Mouse (Mus musculus): ENCODE measurements at regions not wholly inside any gene's neighbourhood (a gene's known extent, or its start where the extent isn't known, plus 50 kb on each side); places are given as distances from the start of the nearest gene placed in this dataset.

DNA sequence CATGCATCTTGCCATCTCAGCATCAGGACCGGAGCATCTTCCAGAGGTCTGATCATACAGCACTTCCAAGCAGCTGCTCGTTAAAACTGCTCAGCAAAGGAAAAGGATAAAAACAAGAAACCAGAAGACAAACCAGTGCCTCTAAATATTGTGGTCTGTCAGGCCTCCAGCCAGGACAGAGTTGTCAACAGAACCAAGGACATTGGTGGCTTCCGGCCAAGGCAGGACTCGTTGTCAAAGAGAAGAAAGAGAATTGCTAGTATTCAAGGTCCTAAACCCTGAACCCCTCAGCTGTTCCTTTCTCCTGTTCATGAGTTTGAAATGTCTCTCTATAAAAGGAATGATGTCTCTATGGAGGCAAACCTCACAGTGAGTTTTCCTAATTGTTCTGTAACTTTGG lies 155.0 kb downstream of the Sp3 start:
- no peak for ATAC-seq (ENCODE audit: low TSS enrichment)

DNA sequence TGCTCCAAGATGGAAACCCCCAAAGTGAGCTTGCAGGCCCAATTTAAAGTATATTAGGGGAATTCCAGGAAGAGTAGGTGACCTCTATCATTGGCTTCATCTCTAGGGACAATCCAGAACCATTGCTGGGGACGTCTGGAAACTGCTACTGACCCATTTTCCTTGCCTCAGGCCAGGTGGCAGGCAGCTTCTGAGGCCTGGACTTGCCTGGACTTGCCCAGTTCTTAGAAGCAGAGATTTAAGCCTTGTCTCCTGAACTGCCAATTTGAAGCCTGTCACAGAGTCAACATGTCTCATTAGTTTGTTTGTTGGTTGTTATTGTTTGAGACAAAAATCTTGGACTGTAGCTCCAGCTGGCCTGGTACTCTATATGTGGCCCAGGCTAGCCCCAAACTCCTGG lies 151.1 kb downstream of the Sp3 start:
- ATAC-seq (ENCODE audit: low TSS enrichment) = no peak

DNA sequence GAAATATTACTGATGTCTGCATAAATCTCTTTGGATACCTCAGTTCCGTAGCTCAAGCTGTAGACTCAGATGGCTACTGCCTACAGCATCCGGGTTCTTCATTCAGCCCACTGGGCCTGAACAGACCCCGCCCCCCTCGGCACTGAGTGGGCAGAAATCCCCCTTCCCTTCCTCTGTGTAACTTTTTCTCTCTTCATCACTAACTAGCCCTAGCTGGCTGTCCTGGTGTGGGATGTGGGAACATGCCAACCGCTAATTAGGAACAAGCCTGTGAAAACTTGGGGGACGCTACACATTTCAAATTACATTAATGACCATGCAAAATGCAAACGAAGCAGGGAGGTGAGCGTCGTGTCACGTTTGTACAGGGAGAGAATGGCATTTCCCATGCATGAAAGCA lies 147.5 kb downstream of the Sp3 start:
- no peak for ATAC-seq (ENCODE audit: low TSS enrichment)

DNA sequence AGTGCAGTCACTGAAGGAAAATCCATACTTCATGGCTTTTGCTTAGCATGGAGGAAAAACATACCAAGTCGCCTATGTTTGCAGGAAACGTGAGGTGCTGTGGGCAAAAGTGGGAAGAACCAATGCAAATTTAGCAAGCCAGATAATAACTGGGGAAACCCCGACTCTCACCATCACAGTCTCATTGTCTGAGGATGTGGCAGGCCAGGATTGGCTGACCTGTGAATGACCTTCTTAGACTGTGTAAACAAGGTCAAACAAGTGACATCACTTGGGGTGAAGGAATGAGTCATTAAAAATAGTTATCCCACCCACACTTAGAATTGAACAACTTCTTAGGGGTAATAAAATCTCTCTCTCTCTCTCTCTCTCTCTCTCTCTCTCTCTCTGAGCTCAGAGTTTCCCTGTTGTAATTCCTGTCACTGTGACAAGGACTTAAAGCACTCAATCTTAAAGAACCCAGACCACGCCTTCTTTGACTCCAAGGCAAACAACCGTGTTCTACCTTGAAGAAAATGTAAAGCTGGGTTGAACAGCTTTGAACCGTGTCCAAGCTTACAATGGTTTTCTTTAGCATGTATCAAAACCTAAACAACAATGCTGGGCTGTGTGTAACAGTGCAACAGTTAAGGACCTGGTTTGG lies 142.0 kb downstream of the Sp3 start:
- ATAC-seq (ENCODE audit: low TSS enrichment) = no peak

DNA sequence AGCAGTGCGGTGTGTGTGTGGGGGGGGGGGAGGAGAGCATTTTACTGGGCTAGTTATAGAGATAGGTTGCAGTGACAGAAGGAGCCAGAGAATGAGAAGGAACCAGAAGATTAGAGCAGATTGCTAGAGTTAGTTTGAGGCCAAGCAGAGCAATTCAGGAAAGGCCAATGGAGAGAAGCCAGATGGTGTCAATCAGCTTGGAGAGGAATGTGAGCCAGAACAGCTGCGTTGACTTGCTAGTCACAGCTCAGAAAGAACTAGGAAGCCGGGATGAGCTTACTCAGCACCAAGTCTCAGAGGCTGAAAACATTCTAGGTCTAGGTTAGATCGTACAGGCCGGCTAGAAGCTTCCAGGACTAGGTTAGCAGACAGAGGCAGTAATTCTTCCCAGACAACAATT lies 140.6 kb downstream of the Sp3 start:
- no peak for ATAC-seq (ENCODE audit: low TSS enrichment)

DNA sequence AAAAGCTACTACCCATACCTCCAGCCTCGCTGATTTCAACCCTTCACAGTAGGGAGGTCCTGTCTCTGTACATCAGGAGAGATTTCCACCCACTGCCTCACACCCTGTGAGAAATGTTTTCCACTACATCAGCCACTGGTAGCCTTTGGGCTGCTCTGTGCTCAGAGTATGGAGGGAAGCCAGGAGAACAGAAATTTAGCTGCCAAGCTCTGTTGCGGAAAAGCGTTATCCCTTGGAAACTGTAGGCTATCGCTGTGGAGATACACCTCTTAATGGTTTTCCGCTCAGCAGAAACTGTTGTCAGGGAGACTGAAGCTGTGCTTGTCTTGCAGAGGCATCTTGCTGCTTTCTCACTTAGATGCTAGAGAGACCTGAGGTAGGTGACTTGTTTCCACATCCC lies 138.9 kb downstream of the Sp3 start:
- ATAC-seq (ENCODE audit: low TSS enrichment) = peak; percentile 47

DNA sequence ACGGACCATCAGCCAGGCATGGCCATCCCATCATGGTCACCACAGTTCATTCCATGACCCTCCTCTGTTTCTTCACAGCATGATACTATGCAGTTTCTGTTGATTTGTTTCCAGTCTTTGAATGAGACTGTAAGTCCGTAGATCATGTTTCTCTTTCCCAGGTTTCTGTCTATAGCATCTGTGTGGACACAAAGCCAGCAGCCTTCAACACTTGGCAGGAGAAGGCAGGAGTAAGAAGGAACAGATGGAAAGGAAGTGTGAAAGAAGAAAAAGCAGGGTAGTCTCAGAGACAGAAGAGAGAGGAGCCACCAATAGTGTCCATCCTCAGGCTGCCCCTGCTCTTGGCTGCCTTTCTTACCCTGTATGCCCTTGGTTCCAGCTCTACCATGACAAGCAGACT lies 136.6 kb downstream of the Sp3 start:
- ATAC-seq (ENCODE audit: low TSS enrichment) = peak; percentile 69

DNA sequence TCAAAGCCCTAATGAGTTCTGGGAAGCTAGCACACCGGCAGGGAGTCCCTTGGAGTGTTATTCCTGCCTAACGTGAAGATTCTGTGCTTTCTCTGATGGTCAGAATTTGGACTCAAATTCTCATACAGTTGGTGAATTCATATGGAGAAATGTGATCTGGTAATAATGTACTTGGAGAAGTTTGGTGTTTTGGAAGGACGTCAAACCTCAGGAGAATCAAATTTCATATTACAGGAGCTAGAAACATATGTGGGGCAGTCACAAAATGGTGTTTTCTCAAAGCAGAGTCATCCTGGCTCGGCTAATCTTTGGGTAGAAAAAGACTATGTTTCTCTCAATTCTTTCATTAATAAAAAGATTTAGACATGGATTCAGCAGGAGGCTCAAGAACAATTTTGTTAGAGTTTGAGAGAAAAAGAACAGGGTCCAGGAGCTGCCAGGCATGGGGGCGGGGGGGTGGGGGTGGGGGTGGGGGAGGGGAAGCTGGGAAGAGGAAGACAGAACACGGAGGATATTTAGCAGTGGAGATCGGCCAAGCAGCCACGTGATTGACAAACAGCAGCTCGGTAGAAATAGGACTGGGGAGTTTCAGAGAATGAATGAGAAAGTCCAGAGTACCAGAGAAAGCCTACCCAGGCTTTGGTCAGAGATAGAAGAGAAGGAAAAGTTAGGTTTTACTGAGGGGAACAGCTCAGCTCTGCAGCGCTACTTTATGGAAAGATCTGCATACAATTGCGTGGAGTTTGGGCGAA lies 130.6 kb downstream of the Sp3 start:
- no peak for ATAC-seq (ENCODE audit: low TSS enrichment)

DNA sequence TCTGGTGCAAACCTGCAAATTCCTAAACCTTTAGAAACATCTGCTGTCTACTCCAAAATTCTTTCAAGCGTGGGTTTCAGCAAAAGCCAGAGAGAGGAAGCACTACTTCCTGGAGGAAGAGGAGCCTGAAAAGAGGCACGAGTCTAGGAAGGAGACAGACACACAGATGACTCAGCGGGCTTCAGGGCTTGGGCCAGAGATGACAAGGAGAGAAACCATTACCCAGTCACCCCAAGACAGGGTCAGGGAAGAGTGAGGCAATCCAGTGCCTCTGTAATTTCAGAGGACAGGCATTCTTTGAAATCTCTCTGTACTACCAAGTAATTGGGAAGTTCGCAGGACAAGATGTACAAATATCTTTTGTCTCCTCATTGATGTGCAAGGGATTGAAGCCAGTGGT lies 127.7 kb downstream of the Sp3 start:
- 0 out of 2 replicates have a peak, but pooled peaks have one; percentile 13 for ATAC-seq (ENCODE audit: low TSS enrichment)

DNA sequence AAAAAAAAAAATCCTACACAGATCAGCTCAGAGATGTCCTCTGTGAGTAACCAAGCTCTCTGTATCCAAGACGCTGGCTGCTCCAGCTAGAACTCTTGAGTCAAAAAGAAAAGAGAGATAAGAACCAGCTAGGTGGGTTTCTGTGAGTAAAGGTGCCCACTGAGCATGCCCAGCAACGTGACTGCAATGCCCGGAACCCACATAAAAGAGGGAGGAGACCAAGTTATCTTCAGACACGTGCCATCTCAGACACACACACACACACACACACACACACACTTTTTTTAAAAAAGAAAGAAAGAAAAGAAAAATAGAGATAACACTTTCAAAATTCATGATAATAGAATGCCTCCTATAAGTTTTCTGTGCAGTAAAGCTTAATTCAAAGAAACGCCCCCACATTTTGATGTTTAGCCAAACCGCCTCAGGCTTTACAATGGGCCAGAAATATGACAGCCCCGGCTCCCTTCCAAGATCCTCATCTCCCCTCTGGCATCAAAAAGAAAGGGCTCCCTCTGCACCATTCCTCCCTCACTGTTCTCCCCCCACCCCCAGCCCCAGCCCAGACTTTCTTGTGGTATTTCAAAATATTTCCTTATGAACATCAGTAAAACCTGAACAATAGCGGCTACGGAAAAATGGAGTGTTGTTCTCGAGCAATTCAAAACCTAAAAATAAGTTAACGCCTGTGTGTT lies 124.8 kb downstream of the Sp3 start:
- ATAC-seq (ENCODE audit: low TSS enrichment) = no peak

DNA sequence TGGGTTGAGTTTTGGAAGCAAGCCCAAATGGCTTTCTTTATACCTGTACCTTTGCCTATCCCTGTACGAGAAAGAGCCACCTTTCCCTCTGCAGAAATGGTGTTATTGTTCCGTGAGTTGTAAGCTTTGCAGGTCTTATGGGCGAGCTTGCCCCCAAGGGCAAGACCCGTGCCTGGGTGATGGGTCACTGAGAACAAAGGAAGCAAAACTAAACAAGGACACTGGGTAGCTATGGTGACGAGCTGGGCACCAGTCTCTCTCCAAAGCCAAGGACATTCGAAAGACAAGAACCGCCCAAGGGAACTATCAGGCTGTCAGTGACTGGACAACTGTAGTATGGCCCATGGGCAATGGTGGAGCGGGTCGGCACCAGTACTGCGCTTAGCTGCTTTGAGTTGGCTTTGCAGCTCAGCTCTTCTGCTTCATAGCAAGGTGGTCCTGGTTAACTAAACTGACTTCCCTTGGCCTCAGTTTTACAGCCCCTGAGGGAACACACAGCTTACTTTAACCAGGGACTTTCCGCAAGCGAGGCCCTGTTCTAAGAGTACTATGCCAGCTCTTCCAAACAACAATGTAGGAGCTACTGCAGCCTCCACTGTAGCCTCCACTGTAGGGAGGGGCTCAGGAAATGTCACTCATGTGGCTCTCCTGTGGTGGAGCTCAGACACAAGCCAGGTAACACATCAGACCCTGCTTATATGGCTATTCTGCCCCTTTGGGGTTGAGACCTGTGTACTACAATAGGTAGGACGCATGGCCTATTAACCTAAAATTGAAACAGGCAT lies 124.1 kb downstream of the Sp3 start:
- no peak for ATAC-seq (ENCODE audit: low TSS enrichment)

DNA sequence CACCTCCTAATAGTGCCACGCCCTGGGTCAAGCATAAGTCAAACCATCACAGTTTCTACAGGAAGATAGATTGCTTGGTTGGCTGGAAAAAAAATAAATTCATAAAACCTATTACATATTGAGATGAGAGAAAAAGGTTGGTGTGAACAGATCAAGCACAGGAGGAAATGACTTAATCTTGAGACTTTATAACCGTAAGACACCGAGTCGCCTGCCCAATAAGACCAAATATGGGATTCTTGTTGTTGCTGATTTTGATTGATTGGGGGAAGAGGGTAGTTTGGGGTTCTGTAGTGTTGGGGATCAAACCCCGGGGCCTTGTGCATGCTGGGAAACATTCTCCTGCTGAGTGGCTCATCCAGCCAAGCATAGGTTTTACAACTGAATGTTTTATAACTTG lies 122.9 kb downstream of the Sp3 start:
- ATAC-seq (ENCODE audit: low TSS enrichment) = no peak

DNA sequence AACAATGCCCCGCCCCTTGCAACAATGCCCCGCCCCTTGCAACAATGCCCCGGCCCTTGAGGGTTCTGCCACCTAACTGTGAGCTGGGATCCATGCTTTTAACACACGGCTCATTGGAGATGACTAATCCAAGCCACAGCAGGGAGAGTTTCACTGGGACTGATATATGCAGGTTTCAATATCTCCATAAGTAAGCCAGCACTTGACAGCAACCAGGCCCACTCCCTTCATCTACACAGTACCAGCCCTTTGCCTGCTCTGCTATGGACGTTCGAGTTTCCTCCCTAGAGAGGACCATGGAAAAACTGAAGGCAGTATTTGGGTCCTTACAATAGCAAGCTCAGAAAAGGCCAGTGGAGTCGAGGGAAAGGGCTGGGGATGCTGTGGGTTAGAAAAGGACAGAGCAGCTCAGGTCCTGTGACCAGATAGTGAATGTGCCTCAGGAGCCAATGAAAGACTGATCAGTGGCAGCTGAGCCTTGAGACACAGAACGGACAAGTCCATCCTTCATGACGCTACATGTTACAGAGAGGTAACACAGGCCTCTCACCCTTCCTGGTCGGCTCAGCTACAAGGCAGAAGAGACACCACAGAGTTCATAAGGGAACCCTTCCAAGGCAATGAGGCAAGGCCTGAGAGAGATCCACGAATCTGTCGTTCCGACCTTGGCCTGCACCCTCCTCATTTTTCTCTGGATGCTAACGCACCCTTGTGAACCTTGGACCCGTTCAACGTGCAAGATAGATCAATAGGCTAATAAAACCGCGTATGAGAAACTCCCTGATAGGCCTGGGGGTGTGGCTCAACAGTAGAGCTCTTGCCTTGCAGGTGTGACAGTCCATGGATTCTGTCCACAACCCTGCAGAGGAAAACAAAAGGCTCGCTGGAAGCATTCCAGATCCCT lies 114.5 kb downstream of the Sp3 start:
- no peak for ATAC-seq (ENCODE audit: low TSS enrichment)

DNA sequence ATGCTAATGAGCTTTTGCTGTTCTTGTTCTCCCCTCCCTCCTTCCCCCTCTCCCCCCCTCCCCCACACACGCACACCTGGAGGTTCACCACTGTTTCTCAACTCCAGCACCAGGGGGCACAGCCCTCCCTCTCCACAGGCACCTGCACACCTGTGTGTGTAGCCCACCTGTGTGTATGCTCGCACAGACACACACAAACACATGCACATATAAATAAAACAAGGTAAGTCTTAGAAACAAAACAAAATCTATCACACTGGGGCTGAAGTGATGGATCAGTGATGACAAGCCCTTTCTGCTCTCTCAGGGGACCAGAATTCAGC lies 113.9 kb downstream of the Sp3 start:
- ATAC-seq (ENCODE audit: low TSS enrichment) = no peak

DNA sequence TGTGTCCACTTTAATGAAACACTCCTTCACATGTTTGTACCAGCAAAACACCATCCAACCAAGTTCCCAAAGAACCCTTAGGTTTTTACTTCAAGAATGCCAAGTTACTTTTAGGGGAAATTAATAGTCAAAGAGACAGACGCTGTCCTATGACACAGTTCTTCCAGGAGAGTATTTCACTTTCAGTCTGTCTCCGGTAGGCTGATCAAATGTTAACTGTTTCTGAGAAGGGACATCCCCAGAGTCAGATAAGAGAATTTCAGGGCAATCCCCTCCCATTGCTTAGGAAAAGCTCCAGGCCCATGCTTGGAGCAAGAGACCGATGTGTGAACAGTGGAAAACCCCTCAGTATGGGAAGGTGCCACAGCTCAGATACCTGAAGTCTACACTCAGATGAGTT lies 112.1 kb downstream of the Sp3 start:
- no peak for ATAC-seq (ENCODE audit: low TSS enrichment)

DNA sequence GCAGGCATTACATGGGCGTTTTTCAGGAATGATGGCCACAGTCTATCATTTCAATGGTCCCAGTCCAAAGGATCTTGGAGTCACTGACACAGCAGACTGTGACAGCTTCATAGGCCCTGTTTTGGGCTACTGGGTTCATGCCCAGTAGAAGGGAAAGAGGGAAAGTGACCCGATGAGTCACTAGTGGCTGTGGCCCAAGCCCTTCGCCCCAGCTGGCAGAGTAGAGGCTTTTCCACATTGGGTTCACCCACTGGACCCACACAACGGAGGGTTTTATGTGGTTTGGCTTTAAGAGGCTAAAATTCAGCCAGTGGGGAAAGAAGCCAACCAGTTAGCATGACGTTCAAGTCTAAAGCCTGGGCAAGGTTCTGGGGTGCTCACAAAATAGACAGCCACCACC lies 108.4 kb downstream of the Sp3 start:
- peak; percentile 41 for ATAC-seq (ENCODE audit: low TSS enrichment)

DNA sequence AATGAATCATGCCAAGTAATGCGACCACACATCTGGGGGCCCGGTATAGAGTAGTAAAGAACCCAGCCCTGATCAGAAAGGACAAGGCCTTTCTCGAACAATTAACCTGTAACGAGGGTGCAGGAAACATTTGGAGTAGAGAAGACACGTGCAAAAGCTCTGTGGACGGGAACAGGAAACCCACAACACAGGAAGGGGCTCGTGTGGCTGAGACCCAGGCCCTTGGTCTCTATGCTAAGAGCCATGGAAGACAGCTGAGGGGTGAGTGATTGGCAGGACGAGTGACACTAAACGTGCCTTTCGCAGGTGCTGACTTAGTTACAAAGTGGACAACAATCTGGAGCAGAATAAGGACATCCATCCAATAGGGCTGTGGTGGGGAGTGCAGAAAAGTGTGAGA lies 106.3 kb downstream of the Sp3 start:
- no peak for ATAC-seq (ENCODE audit: low TSS enrichment)

DNA sequence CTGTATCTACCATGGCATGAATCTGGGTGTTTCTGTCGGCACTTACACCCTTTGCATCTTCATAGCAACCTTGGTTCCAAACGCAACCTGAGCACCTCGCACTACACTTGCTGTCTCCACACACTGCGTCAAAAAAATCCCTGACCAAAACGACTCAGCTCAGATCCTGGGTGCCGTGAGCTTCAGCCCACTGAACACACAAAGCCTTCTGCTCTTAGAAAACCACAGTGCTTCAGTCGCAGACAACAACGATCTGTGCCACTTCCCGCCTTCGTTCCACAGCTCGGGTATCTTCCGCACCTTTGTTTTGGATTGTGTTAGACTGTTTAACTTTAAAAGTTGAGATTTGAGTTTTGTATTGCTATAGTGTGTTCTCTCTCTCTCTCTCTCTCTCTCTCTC lies 105.7 kb downstream of the Sp3 start:
- ATAC-seq (ENCODE audit: low TSS enrichment) = no peak

DNA sequence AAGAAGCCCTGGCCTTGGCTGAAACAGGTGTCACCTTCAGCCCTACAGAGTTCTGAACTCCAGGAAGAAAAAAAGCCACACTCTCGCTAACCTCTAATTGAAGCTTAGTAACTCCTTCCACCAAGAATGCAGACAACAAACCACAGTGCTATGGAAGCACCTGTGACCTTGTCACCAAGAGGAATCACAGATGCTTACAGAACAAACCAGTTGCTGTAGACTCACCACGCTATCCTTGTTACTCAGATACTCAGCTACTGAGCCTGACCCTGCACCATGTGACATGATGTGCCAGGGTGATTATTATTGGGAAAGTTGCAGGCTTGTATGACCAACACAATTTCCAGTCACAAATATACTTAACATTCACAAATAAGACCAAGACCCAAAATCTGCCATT lies 104.6 kb downstream of the Sp3 start:
- no peak for ATAC-seq (ENCODE audit: low TSS enrichment)

DNA sequence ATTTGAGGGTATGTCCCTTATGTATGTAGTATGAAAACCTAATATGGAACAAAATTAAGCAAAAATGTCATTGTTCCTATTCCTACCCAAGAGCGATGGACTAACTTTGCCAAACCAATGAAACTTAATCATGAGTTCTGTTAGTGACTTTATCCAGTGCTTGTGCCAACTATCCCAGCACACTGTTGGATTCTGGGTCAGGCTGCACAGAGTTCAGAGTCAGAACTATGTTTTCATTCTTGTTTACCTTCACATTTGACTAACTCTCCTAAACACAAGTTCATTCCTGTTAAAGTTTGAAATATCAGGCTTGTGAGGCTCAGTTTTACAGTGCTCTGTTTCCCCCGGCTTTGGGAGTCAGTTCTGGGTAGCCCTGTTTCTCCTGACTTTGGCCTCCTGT lies 100.2 kb downstream of the Sp3 start:
- no peak for ATAC-seq (ENCODE audit: low TSS enrichment)

DNA sequence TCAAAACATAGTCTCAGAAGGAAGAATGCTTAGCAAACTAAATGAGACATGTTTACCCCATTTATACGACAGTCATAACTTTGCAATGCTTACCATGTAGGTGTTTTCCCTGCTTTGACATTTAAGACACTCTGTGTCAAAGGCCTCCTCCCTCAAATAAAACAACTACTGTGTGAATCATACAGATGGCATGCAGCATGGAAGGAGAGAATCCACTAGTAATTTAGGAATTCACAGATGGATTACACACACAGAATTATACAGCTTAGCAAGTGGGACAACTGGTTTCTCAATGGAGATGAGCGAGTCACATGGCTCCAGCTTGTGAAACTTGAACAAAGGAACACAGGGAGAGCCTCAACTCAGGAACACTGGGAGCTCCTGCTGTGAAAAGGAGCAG lies 98.7 kb downstream of the Sp3 start:
- ATAC-seq (ENCODE audit: low TSS enrichment) = no peak

DNA sequence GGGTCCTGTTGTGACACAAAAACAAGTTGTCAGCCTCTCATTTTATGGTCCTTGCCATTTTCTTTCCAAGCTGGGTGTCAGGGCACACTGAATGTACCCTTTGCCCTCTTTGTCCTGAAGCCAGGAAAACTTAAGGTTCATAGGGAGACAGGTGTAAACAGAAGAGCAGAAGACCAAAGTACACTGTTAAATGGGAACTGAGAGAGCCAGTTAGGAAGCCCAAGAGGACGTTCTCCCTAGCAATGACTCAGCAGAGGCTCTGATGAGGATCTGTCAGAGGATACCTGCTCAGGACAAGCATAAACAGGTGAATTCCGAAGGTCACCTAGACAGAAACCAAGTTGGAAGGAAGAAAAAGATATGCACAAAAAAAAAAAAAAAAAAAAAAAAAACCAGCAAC lies 94.0 kb downstream of the Sp3 start:
- ATAC-seq (ENCODE audit: low TSS enrichment) = no peak
